Mouse (Mus musculus) small intestine, adult 2 months (tissue): ENCODE measurements around the gene Nhlh1.

Experiments
- CTCF ChIP-seq: fragments of 200-500 bp; IDR thresholded peaks from 2 replicates; pipeline ENCODE4 v1.5.1; 2012; ENCODE audit warnings: low read depth, mild to moderate bottlenecking, control low read depth, inconsistent platforms, low read length, moderate library complexity, mixed read lengths; ENCODE audit not compliant: insufficient replicate concordance, insufficient read length; ENCODE audit errors: extremely low read depth
- POLR2A ChIP-seq: fragments of 200-500 bp; IDR thresholded peaks from 2 replicates; pipeline ENCODE4 v1.6.1; 2012; ENCODE audit warnings: low read depth, mild to moderate bottlenecking, control low read depth, inconsistent platforms, low read length, moderate library complexity

GRCm38 (mm10) chr1:172093522-172093921 lies 36.1 kb upstream of the Nhlh1 start:
- no peak for TF ChIP-seq CTCF
- no peak for TF ChIP-seq POLR2A
